Mouse (Mus musculus) embryonic fibroblast, embryonic 13.5 days (primary cell): Measurements from ENCODE around the gene Dock6. TPM values are rescaled to one million over a fixed set of nuclear protein-coding genes. Genes with fewer than 3 reads are reported as not detected.
A peak's percentile ranks its signal among the peaks of the same experiment; 100 is the strongest.
"Not testable (repeated sequence)": the region's sequence is repeated elsewhere in the genome, so short reads cannot be mapped to it uniquely, and the experiment has no call there.

ENCODE experiments used
- H3K27ac ChIP-seq: 2 replicates; pipeline ENCODE4 v1.5.1; 2012; ENCODE audit warnings: low read length, control low read depth, inconsistent platforms; ENCODE audit not compliant: insufficient read depth
- H3K4me1 ChIP-seq: 2 replicates; pipeline ENCODE4 v1.6.1; 2011; ENCODE audit warnings: low read length; ENCODE audit not compliant: control insufficient read depth, insufficient read depth
- H3K4me3 ChIP-seq: 2 replicates; pipeline ENCODE4 v1.5.1; 2011; ENCODE audit warnings: mild to moderate bottlenecking, control low read depth, low read length; ENCODE audit not compliant: insufficient read depth
- CTCF ChIP-seq: IDR thresholded peaks from 2 replicates; pipeline ENCODE4 v1.5.1; 2011; ENCODE audit warnings: mild to moderate bottlenecking, control low read depth, low read length, moderate library complexity, borderline replicate concordance; ENCODE audit not compliant: insufficient read depth
- POLR2A ChIP-seq: IDR thresholded peaks from 2 replicates; pipeline ENCODE4 v1.6.1; 2011; ENCODE audit warnings: low read depth, mild to moderate bottlenecking, control low read depth, low read length, moderate library complexity
- polyA plus RNA-seq: library from polyadenylated mRNA; stranded (reverse); fragments of >200 nt; gene quantifications from 2 replicates; pipeline ENCODE4 v1.2.4, GENCODE M21; 2011; ENCODE audit warnings: low read depth; ENCODE audit not compliant: missing spikeins, insufficient read length

Gene Dock6
- polyA plus RNA-seq, 1 experiment = 18.6 TPM

GRCm38 (mm10) chr9:21796919-21797318 is 55.5 kb downstream of the Dock6 start:
- no peak; the same call in 1 of the 2 replicates for TF ChIP-seq POLR2A
- no peak for TF ChIP-seq CTCF
- H3K4me3 ChIP-seq = peak overlapping the region; percentile 82
- H3K27ac ChIP-seq = peak overlapping the region; percentile 90
- H3K4me1 ChIP-seq = 0 out of 2 replicates have a peak, but pooled peaks cover 7% of the 10 kb centered on the region

GRCm38 (mm10) chr9:21796259-21796658 is 56.2 kb downstream of the Dock6 start:
- H3K4me1 ChIP-seq = peaks cover 10% of the 10 kb centered on the region; the same call in 1 of the 2 replicates
- TF ChIP-seq CTCF = no peak
- no peak for TF ChIP-seq POLR2A
- H3K27ac ChIP-seq = peak overlapping the region; percentile 22
- peak overlapping the region; percentile 16; the same call in 1 of the 2 replicates for H3K4me3 ChIP-seq

DNA sequence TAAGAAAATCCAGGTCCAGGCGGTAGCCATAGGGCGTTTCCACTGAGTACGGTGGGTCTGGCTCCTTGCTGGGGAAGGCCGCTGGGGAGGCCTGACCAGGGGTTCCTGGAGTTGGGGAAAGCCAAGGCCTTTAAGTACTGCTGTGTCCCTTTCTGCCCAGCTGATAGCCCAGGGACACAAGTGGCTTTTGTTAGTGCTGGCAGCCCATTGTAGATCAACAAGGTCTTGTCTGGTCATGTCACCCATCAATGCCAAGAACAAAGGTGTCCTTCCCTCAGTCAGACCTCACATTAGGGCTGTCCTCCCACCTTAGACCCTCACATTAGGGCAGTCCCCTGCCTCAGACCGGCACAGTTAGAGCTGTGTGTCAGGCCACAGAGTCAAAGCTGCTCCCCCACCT is 56.9 kb downstream of the Dock6 start:
- Histone ChIP-seq H3K4me3 (no peak overlapping the region), H3K4me1 (peaks cover 10% of the 10 kb centered on the region; the same call in 1 of the 2 replicates), H3K27ac (peak overlapping the region; percentile 39; the same call in 1 of the 2 replicates)
- no peak for TF ChIP-seq CTCF
- TF ChIP-seq POLR2A = no peak

- peaks cover 10% of the 10 kb centered on the region; the same call in 1 of the 2 replicates for H3K4me1 ChIP-seq
- TF ChIP-seq CTCF (no peak), POLR2A (no peak)
- no peak overlapping the region for H3K4me3 ChIP-seq
Observed at GRCm38 (mm10) chr9:21794925-21795324, 57.5 kb downstream of the Dock6 start.

GRCm38 (mm10) chr9:21794344-21794834 is 58.0 kb downstream of the Dock6 start:
- Histone ChIP-seq H3K4me3 (no peak overlapping the region), H3K27ac (no peak overlapping the region), H3K4me1 (peaks cover 10% of the 10 kb centered on the region; the same call in 1 of the 2 replicates)
- no peak for TF ChIP-seq POLR2A
- no peak for TF ChIP-seq CTCF

More at GRCm38 (mm10) chr9:21794925-21795324, 57.5 kb downstream of the Dock6 start:
- H3K27ac ChIP-seq = no peak overlapping the region

GRCm38 (mm10) chr9:21793507-21793906 is 58.9 kb downstream of the Dock6 start:
- H3K4me1 ChIP-seq, H3K4me3 ChIP-seq, H3K27ac ChIP-seq: not testable (repeated sequence)
- TF ChIP-seq POLR2A = 0 out of 2 replicates have a peak, but pooled peaks have one; percentile 26

DNA sequence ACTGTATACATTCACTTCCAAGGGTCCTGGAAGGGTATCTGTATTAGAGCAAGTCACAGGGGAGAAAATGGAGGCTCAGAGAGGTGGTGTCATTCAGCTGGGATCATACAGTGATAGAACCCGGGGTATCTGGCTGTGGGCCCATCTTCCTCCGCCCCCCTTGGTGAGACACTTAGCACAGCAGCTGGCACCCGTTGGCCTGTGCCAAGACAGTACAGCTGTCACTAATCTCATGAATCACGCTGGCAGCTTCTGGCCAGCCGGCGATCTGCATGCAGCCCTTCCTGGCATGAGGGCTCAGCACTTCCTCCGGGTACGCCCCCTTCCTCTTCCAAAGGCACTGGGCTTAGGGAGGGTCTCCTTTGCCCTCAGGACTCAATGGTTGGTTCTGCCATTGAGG is 59.8 kb downstream of the Dock6 start:
- Histone ChIP-seq H3K4me1 (peaks cover 8% of the 10 kb centered on the region; the same call in 1 of the 2 replicates), H3K27ac (peak overlapping the region; percentile 55), H3K4me3 (no peak overlapping the region)
- TF ChIP-seq POLR2A = no peak
- TF ChIP-seq CTCF = no peak

DNA sequence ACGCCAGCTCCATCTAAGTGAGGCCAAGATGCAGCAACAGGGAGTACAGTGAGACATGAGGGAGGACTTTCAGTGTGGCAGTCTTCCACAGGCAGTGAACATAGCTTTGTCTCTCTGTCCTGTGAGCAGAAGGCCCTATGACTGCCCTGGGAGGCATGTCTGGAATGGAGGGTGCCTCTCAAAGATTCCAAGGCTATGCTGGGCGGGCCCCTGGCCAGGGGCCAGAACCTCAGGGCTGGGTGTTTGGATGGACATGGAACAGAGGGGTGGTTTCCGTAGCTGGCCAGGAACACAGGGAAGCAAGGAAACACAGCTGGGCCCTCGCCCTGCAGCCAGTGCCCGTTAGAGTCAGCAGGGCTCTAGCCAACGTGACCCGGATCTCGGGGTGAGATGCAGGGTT is 60.6 kb downstream of the Dock6 start:
- Histone ChIP-seq H3K27ac (peak overlapping the region; percentile 64), H3K4me1 (peaks cover 9% of the 10 kb centered on the region; the same call in 1 of the 2 replicates), H3K4me3 (no peak overlapping the region)
- TF ChIP-seq CTCF (no peak), POLR2A (no peak; the same call in 1 of the 2 replicates)

DNA sequence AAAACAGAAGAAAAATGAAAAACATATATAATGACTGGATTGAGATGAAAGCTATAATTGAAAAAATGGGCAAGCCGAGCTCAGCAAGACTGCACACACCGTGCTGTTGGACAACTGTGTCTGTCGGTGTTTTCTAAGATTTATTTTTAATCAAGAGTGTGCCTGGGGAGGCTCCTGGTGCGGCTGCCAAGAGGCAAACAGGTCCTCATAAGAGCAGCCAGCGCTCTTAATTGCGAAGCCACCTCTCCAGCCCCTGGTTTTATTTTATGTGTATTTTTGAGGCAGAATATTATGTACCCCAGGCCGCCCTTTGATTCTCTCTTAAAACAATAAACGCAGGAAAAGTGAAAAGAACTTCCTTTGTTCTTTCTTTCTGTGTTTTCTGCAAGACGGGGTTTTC is 64.2 kb downstream of the Dock6 start:
- Histone ChIP-seq H3K27ac (peak overlapping the region; percentile 73), H3K4me1 (peaks cover 6% of the 10 kb centered on the region; the same call in 1 of the 2 replicates), H3K4me3 (no peak overlapping the region)
- TF ChIP-seq POLR2A (no peak), CTCF (no peak)

DNA sequence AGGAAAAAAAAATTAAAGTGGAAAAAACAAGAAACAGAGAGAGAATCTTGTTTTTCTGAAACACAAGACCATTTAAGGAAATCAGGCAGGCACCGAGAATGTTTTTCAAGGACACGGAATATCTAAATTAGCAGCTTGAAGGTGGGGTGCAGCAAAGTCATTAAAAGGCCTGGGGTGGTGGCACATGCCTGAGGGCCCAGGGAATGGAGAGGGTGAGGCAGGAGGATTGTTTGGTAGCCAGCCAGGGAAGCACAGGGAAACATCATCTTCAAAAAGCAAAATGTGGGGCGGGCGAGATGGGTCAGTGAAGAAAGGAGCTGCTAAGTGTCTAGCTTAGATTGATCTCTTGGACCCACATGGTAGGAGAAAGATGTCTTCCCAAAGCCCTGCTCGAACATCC is 64.8 kb downstream of the Dock6 start:
- Histone ChIP-seq H3K4me1 (peaks cover 6% of the 10 kb centered on the region; the same call in 1 of the 2 replicates), H3K4me3 (no peak overlapping the region), H3K27ac (peak overlapping the region; percentile 73)
- TF ChIP-seq CTCF = no peak
- TF ChIP-seq POLR2A = no peak
